Mouse (Mus musculus): Measurements from ENCODE around the gene Cdh18.
"Not testable (repeated sequence)": the region's sequence is repeated elsewhere in the genome, so short reads cannot be mapped to it uniquely, and the experiment has no call there.

Cdh18 gene

GRCm38 (mm10) chr15:23230616-23231015, 681.8 kb downstream of the Cdh18 start:
- DNase-seq: no peak

- DNase-seq: no peak
Observed at GRCm38 (mm10) chr15:23257751-23258440, 709.1 kb downstream of the Cdh18 start.

- no peak for DNase-seq
Observed at GRCm38 (mm10) chr15:23278421-23278820, 729.6 kb downstream of the Cdh18 start.

GRCm38 (mm10) chr15:23305018-23305417, 756.2 kb downstream of the Cdh18 start:
- DNase-seq: no peak

- no peak for DNase-seq
Observed at GRCm38 (mm10) chr15:23316766-23317165, 767.9 kb downstream of the Cdh18 start.

- DNase-seq: no peak
Observed at GRCm38 (mm10) chr15:23317409-23317808, 768.6 kb downstream of the Cdh18 start.

GRCm38 (mm10) chr15:23340338-23340737, 791.5 kb downstream of the Cdh18 start:
- DNase-seq: not testable (repeated sequence)

- DNase-seq: no peak
Observed at GRCm38 (mm10) chr15:23351078-23351477, 802.3 kb downstream of the Cdh18 start.

GRCm38 (mm10) chr15:23366325-23366724, 817.5 kb downstream of the Cdh18 start:
- no peak for DNase-seq

- no peak for DNase-seq
Observed at GRCm38 (mm10) chr15:23367712-23368111, 818.9 kb downstream of the Cdh18 start.

- no peak for DNase-seq
Observed at GRCm38 (mm10) chr15:23378016-23378750, 829.4 kb downstream of the Cdh18 start.

- DNase-seq: no peak
Observed at GRCm38 (mm10) chr15:23385816-23386215, 837.0 kb downstream of the Cdh18 start.

GRCm38 (mm10) chr15:23396646-23397045, 847.8 kb downstream of the Cdh18 start:
- no peak for DNase-seq

GRCm38 (mm10) chr15:23403792-23404191, 855.0 kb downstream of the Cdh18 start:
- DNase-seq: no peak

- no peak for DNase-seq
Observed at GRCm38 (mm10) chr15:23408256-23408655, 859.4 kb downstream of the Cdh18 start.

- DNase-seq: no peak
Observed at GRCm38 (mm10) chr15:23416450-23417080, 867.7 kb downstream of the Cdh18 start.

- no peak for DNase-seq
Observed at GRCm38 (mm10) chr15:23418158-23418557, 869.3 kb downstream of the Cdh18 start.

- DNase-seq: no peak
Observed at GRCm38 (mm10) chr15:23420010-23420409, 871.2 kb downstream of the Cdh18 start.

GRCm38 (mm10) chr15:23430021-23430420, 881.2 kb downstream of the Cdh18 start:
- no peak for DNase-seq

GRCm38 (mm10) chr15:23448542-23448941, 899.7 kb downstream of the Cdh18 start:
- no peak for DNase-seq

GRCm38 (mm10) chr15:23452098-23452625, 903.3 kb downstream of the Cdh18 start:
- DNase-seq: no peak

- DNase-seq: no peak
Observed at GRCm38 (mm10) chr15:23453331-23453730, 904.5 kb downstream of the Cdh18 start.

GRCm38 (mm10) chr15:23455344-23455743, 906.5 kb downstream of the Cdh18 start:
- DNase-seq: no peak

GRCm38 (mm10) chr15:23457401-23457800, 908.6 kb downstream of the Cdh18 start:
- DNase-seq: no peak
